Mouse (Mus musculus): ENCODE results near the gene Zfp324. TPM values are rescaled to one million over a fixed set of nuclear protein-coding genes. Genes with fewer than 3 reads are reported as not detected.
"Not testable (repeated sequence)": the region's sequence is repeated elsewhere in the genome, so short reads cannot be mapped to it uniquely, and the experiment has no call there.

Gene Zfp324
- total RNA-seq (2021) = 10 to 100 TPM; 13.4 to 13.6 TPM
- long read RNA-seq, experiment 1, full-length matches to known transcripts = 8 of 13 reads
- long read RNA-seq, experiment 1, partial matches to known transcripts = 0 of 13 reads
- long read RNA-seq, experiment 1, other reads (novel, unspliced or antisense) = 5 of 13 reads
- long read RNA-seq, experiment 2, full-length matches to known transcripts = 12 of 16 reads
- long read RNA-seq, experiment 2, partial matches to known transcripts = 1 of 16 reads
- long read RNA-seq, experiment 2, other reads (novel, unspliced or antisense) = 3 of 16 reads

GRCm38 (mm10) chr7:12965678-12966091 lies at the start of gene Zfp324:
TSS of gene Zfp324 (plus strand) at chr7:12965838.
- intact Hi-C loops (cut with DNase I) = no loop called here
- DNase-seq (ENCODE audit: low spot score in 2 of 2) = peak; percentile 92 to 94

DNA sequence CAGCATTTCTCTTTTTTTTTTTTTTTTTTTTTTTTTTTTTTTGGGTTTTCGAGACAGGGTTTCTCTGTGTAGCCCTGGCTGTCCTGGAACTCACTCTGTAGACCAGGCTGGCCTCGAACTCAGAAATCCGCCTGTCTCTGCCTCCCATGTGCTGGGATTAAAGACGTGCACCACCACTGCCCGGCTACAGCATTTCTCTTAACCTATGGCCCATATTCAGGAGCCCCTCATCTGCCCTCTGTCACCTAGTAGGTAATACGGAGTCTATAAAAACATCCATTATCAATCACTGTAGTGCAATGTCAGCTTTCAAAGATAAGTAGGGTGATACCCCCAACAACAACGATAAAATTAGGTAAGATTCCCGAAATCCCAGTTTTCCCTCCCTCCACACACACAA lies 45.1 kb upstream of the Zfp324 start:
- intact Hi-C loops (cut with DNase I); DNase-seq (ENCODE audit: low spot score in 2 of 2): not testable (repeated sequence)

DNA sequence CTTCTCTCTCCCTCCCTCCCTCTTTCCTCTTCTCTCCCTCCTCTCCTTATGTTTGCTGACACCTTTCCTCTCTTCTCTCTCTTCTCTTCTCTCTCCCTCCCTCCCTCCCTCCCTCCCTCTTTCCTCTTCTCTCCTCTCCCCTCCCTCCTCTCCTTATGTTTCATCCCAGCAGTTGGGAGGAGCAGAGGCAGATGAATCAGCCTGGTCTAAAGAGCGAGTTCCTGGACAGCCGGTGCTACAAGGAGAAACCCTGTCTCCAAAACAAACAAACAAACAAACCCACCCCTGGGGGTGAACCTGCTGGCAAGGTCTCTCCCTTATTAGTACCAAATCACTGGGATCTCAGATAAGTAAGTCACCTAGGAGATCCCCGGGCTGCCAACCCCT lies 44.3 kb upstream of the Zfp324 start:
- no peak for DNase-seq (ENCODE audit: low spot score in 2 of 2)
- intact Hi-C loops (cut with DNase I) = no loop called here

GRCm38 (mm10) chr7:12921705-12922465 lies 43.8 kb upstream of the Zfp324 start, which contains the start of gene Rps5:
TSS of gene Rps5 (plus strand) at chr7:12922290.
- DNase-seq (ENCODE audit: low spot score in 2 of 2) = peak; percentile 100
- intact Hi-C loops (cut with DNase I) = no loop called here

DNA sequence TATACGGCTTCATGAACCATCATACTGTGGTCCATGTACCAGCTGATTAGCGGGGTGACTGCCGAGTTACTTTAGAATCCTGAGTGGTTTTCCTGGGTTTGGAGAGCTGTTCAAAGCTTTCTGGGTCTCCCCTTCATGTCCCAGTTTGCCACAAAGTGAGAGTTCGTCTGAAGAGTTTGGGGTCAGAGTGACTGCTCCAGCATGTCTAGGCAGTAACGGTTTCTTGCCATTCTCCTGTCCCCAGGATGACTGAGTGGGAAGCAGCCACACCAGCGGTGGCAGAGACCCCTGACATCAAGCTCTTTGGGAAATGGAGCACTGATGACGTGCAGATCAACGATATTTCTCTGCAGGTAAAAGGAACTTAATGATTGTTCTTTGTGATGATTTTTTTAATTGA lies 42.9 kb upstream of the Zfp324 start:
- intact Hi-C loops (cut with DNase I) = no loop called here
- no peak for DNase-seq (ENCODE audit: low spot score in 2 of 2)

DNA sequence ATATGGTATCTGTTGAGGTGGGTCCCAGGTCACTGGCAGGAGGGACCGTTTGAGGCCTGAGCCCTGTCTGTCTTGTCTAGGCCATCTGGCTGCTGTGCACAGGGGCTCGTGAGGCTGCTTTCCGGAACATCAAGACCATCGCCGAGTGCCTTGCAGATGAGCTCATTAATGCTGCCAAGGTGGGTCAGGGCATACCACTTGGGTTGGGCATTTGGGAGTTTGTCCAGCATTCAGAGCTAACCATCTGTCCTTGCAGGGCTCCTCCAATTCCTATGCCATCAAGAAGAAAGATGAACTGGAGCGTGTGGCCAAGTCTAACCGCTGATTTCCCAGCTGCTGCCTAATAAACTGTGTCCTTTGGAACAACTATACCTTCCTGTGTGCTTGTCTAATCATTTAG lies 39.3 kb upstream of the Zfp324 start:
- intact Hi-C loops (cut with DNase I) = no loop called here
- DNase-seq (ENCODE audit: low spot score in 2 of 2) = no peak

GRCm38 (mm10) chr7:12927191-12927680 lies 38.4 kb upstream of the Zfp324 start, which contains the start of gene Rnf225:
TSS of gene Rnf225 (plus strand) at chr7:12927416.
- no peak for DNase-seq (ENCODE audit: low spot score in 2 of 2)
- intact Hi-C loops (cut with DNase I) = no loop called here

- intact Hi-C loops (cut with DNase I) = no loop called here
- peak; percentile 45 to 65 for DNase-seq (ENCODE audit: low spot score in 2 of 2)
These were observed 37.7 kb upstream of the Zfp324 start for GRCm38 (mm10) chr7:12927693-12928589.

DNA sequence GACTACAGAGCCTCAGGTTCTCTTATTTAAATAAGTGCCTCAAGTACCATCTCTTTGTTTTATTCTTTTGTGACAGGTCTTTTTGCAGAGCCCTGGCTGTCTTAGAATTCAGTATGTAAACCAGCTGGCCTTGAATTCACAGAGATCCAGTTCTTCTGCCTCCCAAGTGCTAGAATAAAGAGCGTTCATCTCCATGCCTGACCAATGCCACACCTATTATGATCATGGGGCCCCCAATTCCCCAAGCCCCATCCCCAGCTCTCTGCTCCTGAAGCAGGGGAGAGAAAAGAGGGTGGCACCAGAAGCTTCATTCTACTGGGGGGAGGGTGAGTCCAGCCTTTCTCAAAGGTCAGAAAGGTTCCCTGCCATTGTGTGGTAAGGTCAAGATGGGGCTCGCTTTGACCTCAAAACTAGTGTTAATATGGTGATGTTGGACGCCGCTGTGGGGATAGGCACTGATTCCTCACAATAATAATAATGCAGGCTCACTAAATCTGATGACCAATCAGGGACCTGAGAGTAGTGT lies 32.0 kb upstream of the Zfp324 start:
- no peak for DNase-seq (ENCODE audit: low spot score in 2 of 2)
- intact Hi-C loops (cut with DNase I) = no loop called here

GRCm38 (mm10) chr7:12934808-12935207 lies 30.8 kb upstream of the Zfp324 start:
- intact Hi-C loops (cut with DNase I) = no loop called here
- DNase-seq (ENCODE audit: low spot score in 2 of 2) = no peak

GRCm38 (mm10) chr7:12937254-12937803 lies 28.3 kb upstream of the Zfp324 start:
- intact Hi-C loops (cut with DNase I); DNase-seq (ENCODE audit: low spot score in 2 of 2): not testable (repeated sequence)

DNA sequence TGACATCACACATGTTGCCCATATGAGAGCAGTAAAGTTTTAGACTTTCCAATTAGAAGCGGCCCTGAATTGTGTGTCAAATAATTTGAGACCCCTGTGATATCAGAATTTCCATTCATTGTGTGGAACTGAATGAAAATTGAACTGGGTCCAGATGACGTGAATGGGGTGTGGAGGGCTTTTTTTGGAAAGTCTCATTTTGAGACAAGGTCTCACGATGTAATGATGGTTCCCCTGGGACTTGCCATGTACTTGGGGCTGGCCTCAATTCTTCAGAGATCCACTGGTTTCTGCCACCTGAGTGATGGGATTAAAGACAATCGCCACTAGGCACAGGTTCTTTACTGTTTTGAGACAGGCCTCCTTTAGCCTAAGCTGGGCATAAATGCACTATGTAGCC lies 25.0 kb upstream of the Zfp324 start:
- DNase-seq (ENCODE audit: low spot score in 2 of 2) = no peak
- intact Hi-C loops (cut with DNase I) = no loop called here

DNA sequence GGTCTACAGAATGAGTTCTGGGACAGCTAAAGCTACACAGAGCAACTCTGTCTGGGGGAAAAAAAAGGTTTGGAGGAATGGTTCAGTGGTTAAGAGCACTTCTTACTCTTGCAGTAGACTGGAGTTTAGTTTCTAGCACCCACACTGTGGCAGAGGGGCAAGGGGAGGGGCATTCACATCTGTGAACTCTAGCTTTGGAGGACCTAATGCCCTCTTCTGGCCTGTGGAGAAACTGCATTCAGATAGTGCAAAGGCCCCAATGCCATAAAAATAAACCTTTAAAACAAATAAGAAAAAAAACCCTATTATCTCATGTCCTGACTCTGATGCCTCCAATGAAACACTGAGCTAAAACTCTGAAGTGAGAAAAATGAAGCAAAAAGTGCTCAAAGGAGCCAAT lies 22.1 kb upstream of the Zfp324 start:
- no peak for DNase-seq (ENCODE audit: low spot score in 2 of 2)
- intact Hi-C loops (cut with DNase I) = no loop called here

- DNase-seq (ENCODE audit: low spot score in 2 of 2) = peak; percentile 97 to 98
- intact Hi-C loops (cut with DNase I) = no loop called here
These were observed 16.4 kb upstream of the Zfp324 start for GRCm38 (mm10) chr7:12949032-12949871.

GRCm38 (mm10) chr7:12949872-12950229 lies 15.8 kb upstream of the Zfp324 start:
- no peak for DNase-seq (ENCODE audit: low spot score in 2 of 2)
- intact Hi-C loops (cut with DNase I) = no loop called here

DNA sequence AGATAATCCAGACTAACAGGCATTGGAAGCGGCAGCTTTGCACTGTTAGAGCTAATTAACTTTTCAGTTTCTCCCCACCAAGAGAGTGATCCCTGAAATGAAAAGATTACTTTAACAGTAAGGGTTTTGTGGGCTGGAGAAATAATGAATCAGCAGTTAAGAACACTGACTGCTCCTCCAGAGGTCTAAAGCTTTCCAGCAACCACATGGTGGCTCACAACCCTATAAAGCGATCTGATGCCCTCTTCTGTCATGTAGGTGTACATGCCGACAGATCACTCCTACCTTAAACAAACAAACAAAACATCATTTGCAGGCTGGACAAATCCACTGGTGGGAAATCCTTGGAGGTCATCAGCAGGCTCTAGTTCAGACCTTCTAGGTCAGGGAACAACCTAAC lies 10.7 kb upstream of the Zfp324 start:
- intact Hi-C loops (cut with DNase I) = no loop called here

GRCm38 (mm10) chr7:12957511-12957910 lies 8.1 kb upstream of the Zfp324 start:
- intact Hi-C loops (cut with DNase I) = no loop called here
- DNase-seq (ENCODE audit: low spot score in 2 of 2) = no peak

More for the DNA sequence above, 10.7 kb upstream of the Zfp324 start:
- DNase-seq (ENCODE audit: low spot score in 2 of 2) = no peak

DNA sequence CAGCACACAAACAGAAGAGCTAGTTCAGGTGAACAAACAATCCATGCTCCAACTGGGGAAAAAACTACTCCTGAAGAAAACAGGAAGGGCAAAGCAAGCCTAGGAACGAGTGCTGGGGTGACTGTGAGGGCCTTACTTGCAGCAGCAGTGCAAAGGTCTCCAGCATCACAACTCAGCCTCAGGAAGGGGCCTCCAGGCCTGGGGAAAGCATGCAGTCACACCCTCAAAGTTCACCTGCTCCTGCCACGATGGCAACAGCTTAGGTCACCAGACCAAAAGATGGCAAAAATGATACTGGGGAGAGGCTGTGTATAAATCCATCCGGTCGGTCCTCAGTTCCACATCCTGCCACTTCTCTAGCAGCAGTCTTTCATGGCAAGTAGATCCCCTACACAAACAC lies 6.7 kb upstream of the Zfp324 start:
- DNase-seq (ENCODE audit: low spot score in 2 of 2) = no peak
- intact Hi-C loops (cut with DNase I) = no loop called here

Measured in left cerebral cortex, postnatal 14 days (tissue).